8 mouse cellular contexts compared by ENCODE assay signal in the genomic region with DNA sequence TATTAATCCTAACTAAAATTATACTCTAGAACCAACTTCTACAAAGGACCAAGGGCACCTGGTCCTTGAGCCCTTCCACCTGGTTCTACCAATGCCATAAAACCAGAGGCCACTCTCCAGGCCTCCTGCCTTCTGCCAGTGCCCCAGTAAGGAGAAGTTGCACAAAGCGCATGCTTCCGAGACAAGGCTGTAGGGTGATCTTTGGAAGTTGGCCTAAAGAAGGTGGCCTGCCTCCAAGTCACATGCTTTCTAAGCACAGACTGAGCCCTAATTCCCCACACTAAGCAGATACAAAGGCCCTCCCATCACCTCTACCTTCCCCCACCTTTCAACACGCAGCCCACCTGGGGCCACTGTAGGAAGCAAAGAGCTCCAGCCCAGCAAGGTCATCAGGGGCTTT. TPM values are rescaled to one million over a fixed set of nuclear protein-coding genes. Genes with fewer than 3 reads are reported as not detected.
DNase-seq lines count a peak whose midpoint lies in the region; ATAC-seq and TF ChIP-seq lines count a peak whose summit lies in the region.
"Had no signal": no experiment of that assay in that cellular context is flagged by ENCODE, and none has a peak within 500 bp of the region (broad histone marks: within the 10 kb centered on the region; RNA-seq: fewer than 3 reads in every experiment).

No protein-coding gene starts in this region.

- H3K27ac ChIP-seq in kidney, postnatal 0 days = peak overlapping the region; percentile 78

- H3K36me3 ChIP-seq in kidney, postnatal 0 days (ENCODE audit: insufficient read depth, low read length) = peaks cover 9% of the 10 kb centered on the region; the same call in 1 of the 2 replicates

- H3K27me3 ChIP-seq in kidney, postnatal 0 days (ENCODE audit: insufficient read depth, low read length) = no peaks in the 10 kb centered on the region

- WGBS in kidney, postnatal 0 days = 82% methylated on average over 3 of the region's 3 CpGs

- H3K9ac ChIP-seq in kidney, postnatal 0 days (ENCODE audit: low read depth, low read length) = no peak overlapping the region

- no peak for TF ChIP-seq CTCF in kidney, postnatal 0 days (IDR thresholded peaks at IDR 0.05; ENCODE audit: low read depth)

- H3K4me3 ChIP-seq in kidney, postnatal 0 days (replicated peaks; ENCODE audit: low read depth, low read length) = no peak overlapping the region
- H3K4me3 ChIP-seq: myocyte had no signal

- 0 out of 2 replicates have a peak, but pooled peaks have one; percentile 27 for ATAC-seq in kidney, postnatal 0 days (replicated peaks; ENCODE audit: low FRiP score, low read depth)

- no peaks in the 10 kb centered on the region for H3K9me3 ChIP-seq in kidney, postnatal 0 days (replicated peaks; ENCODE audit: low read length)

- DNase-seq in ovary, adult 18-20 months (ENCODE audit: low spot score) = peak; percentile 21
- no peak for DNase-seq in ovary, postnatal 14 days (ENCODE audit: low spot score)
- peak; percentile 84 to 86 for DNase-seq in heart, adult 18-20 months
- no peak for DNase-seq in kidney, postnatal 0 days (ENCODE audit: low spot score)
- DNase-seq in testis, postnatal 14 days (ENCODE audit: low spot score) = peak; percentile 52
- no peak for DNase-seq in spleen, postnatal 36 days (ENCODE audit: low spot score in 2 of 2)
- no peak for DNase-seq in embryo, embryonic 11 days

- peaks cover 27% of the 10 kb centered on the region for H3K4me1 ChIP-seq in kidney, postnatal 0 days (replicated peaks; ENCODE audit: insufficient read depth, low read length)

- H3K4me2 ChIP-seq in kidney, postnatal 0 days (ENCODE audit: low read length) = no peak overlapping the region

RNA-seq across cellular contexts. Expression of a gene that starts 17.8 kb away (rescaled TPM):
- 10 to 100 TPM; 13.4 to 14.6 TPM for total RNA-seq in heart, adult 18-20 months (2021)
- polyA plus RNA-seq in kidney, postnatal 0 days (2015; fragmentation: Nextera tagmentation; extraction: Ambion mirVana) = 39.7 and 41.6 TPM in 2 replicates

Comparison
In these comparisons a context has a peak if more than half of its experiments do, and no peak if none do; other contexts are left out.
1. DNase-seq: peak in ovary, adult 18-20 months (single experiment), heart, adult 18-20 months (2 of 2) and testis, postnatal 14 days (single experiment); none in ovary, postnatal 14 days (single experiment), kidney, postnatal 0 days (single experiment), spleen, postnatal 36 days (0 of 2) and embryo, embryonic 11 days (single experiment).